Mouse (Mus musculus): ENCODE data around the gene Polr2h. TPM values are rescaled to one million over a fixed set of nuclear protein-coding genes. Genes with fewer than 3 reads are reported as not detected.

Gene Polr2h
- polyA plus RNA-seq, 1 experiment from 2014 or later, result 94.6 TPM

DNA sequence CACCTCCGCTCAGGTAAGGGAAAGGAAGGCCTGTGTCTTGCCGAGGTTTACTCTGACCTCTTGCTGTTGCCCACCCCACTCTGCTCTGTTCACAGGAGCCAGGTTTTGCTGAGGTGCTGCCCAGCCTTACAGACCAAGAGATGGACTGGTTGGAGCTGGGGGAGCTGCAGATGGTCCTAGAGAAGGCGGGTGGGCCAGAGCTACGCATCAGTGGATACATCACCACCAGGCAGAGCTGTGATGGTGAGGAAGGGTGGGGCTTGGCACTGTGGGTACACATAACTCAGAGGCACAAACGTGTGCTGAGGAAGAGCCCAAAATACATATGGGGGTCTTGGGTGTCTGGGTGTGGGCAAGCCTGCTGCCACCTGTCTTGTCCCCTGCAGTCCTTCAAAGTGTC lies 18.2 kb downstream of the Polr2h start:
- H3K4me1 ChIP-seq (ENCODE audit: control insufficient read depth, insufficient read depth, low read depth, low read length), result peaks cover 12% of the 10 kb centered on the region

DNA sequence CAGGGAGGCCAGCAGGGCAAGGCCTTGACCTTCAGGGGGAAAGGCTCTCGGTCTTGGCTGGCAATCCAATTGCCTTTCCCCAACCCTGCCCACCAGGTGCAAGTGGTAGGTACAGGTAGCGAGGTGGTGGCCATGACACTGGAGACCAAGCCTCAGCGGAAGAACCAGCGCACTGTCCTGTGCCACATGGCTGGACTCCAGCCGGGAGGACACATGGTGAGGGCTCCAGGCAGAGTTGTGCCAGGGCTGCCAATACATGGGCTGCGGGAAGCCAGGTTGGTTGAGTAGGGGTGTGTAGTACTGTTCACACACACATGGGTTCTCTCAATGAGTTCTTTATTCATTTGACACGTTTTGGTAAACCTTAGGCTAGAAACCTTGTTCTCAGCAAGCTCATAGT lies 18.7 kb downstream of the Polr2h start:
- Histone ChIP-seq H3K4me1 (ENCODE audit: control insufficient read depth, insufficient read depth, low read depth, low read length) (peaks cover 12% of the 10 kb centered on the region), H3K36me3 (ENCODE audit: control insufficient read depth, insufficient read depth, low read length) (peaks cover 13% of the 10 kb centered on the region), H3K27me3 (replicated peaks; ENCODE audit: control insufficient read depth, insufficient read depth, low read length) (peaks cover 15% of the 10 kb centered on the region), H3K4me2 (ENCODE audit: low read length) (no peak overlapping the region), H3K9ac (ENCODE audit: low read depth, low read length) (no peak overlapping the region), H3K9me3 (ENCODE audit: control insufficient read depth, low read length) (no peaks in the 10 kb centered on the region), H3K4me3 (ENCODE audit: low read length) (no peak overlapping the region), H3K27ac (ENCODE audit: low read depth, low read length) (no peak overlapping the region)
- 89% methylated on average over 7 of the region's 7 CpGs for WGBS
- no peak for ATAC-seq

More for the DNA sequence above, 18.2 kb downstream of the Polr2h start:
- WGBS, result 80% methylated on average over 5 of the region's 5 CpGs
- Histone ChIP-seq H3K4me2 (ENCODE audit: low read length) (no peak overlapping the region), H3K27me3 (replicated peaks; ENCODE audit: control insufficient read depth, insufficient read depth, low read length) (peaks cover 15% of the 10 kb centered on the region), H3K27ac (ENCODE audit: low read depth, low read length) (no peak overlapping the region), H3K9me3 (ENCODE audit: control insufficient read depth, low read length) (no peaks in the 10 kb centered on the region), H3K9ac (ENCODE audit: low read depth, low read length) (no peak overlapping the region), H3K36me3 (ENCODE audit: control insufficient read depth, insufficient read depth, low read length) (peaks cover 13% of the 10 kb centered on the region), H3K4me3 (ENCODE audit: low read length) (no peak overlapping the region)
- ATAC-seq, result no peak

DNA sequence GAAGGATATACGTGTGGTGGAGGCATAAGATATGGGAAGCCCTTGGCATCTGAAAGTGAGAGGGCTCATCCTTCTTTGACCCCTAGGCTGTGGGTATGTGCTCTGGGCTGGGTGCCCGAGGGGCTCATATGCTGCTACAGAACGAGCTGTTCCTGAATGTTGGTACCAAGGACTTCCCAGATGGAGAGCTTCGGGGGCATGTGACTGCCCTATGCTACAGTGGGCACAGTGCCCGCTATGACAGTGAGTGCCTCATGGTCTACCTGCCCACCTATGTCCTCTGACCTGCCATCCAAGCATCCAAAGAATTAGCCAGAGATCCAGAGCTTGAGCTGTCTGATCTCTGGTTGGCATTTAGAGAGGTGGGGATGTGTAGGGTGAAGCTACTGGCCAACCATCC lies 19.4 kb downstream of the Polr2h start:
- H3K4me3 ChIP-seq (ENCODE audit: low read length), result no peak overlapping the region
- H3K27ac ChIP-seq (ENCODE audit: low read depth, low read length), result no peak overlapping the region
- H3K4me1 ChIP-seq (ENCODE audit: control insufficient read depth, insufficient read depth, low read depth, low read length), result peaks cover 12% of the 10 kb centered on the region
- no peak for ATAC-seq
- no peak overlapping the region for H3K9ac ChIP-seq (ENCODE audit: low read depth, low read length)
- H3K9me3 ChIP-seq (ENCODE audit: control insufficient read depth, low read length), result no peaks in the 10 kb centered on the region
- H3K27me3 ChIP-seq (replicated peaks; ENCODE audit: control insufficient read depth, insufficient read depth, low read length), result peaks cover 15% of the 10 kb centered on the region
- H3K36me3 ChIP-seq (ENCODE audit: control insufficient read depth, insufficient read depth, low read length), result peaks cover 13% of the 10 kb centered on the region
- H3K4me2 ChIP-seq (ENCODE audit: low read length), result no peak overlapping the region
- 93% methylated on average over 5 of the region's 5 CpGs for WGBS

DNA sequence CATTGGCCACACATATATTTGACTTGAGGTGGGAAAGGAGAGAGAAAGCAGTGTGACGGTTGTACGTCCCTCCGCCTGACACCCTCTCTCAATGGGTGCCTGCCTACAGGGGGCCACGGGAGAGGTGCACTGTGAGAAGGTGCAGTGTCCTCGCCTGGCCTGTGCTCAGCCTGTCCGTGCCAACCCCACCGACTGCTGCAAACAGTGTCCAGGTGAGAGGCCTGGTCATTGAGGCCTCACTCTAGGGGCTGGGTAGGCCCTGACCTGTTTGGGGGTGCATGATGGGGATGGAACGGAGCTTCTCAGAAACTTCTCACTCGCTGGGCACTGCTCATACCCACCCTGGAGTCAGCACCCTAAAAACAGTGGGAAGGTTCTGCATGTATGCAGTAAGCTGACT lies 22.4 kb downstream of the Polr2h start:
- no peak overlapping the region for H3K9ac ChIP-seq (ENCODE audit: low read depth, low read length)
- no peak overlapping the region for H3K27ac ChIP-seq (ENCODE audit: low read depth, low read length)
- peaks cover 13% of the 10 kb centered on the region for H3K36me3 ChIP-seq (ENCODE audit: control insufficient read depth, insufficient read depth, low read length)
- no peak overlapping the region for H3K4me2 ChIP-seq (ENCODE audit: low read length)
- H3K4me1 ChIP-seq (ENCODE audit: control insufficient read depth, insufficient read depth, low read depth, low read length), result no peaks in the 10 kb centered on the region
- H3K4me3 ChIP-seq (ENCODE audit: low read length), result no peak overlapping the region
- H3K9me3 ChIP-seq (ENCODE audit: control insufficient read depth, low read length), result no peaks in the 10 kb centered on the region
- ATAC-seq, result no peak
- peaks cover 11% of the 10 kb centered on the region for H3K27me3 ChIP-seq (replicated peaks; ENCODE audit: control insufficient read depth, insufficient read depth, low read length)
- 95% methylated on average over 9 of the region's 9 CpGs for WGBS

DNA sequence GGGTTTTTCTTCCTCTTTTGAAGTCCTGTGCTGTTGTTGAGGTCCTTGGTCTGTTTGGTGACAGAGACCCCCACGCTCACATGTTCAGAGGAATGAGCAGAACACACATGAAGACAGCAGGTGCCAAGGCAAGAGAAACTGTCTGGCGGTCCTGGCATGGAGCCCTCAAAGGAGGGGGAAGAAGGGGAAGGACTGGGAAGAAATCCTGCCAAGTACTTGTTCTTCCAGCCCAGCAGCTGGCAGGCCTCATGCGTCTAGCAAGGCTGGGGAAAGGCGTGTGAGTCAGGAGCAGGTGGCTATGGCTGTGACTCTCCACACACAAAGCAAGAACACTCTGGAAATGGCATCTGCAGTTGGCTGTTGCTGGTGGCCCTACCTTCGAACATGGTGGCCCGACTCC lies 29.2 kb downstream of the Polr2h start:
- no peaks in the 10 kb centered on the region; the same call in 1 of the 2 replicates for H3K27me3 ChIP-seq (replicated peaks; ENCODE audit: control insufficient read depth, insufficient read depth, low read length)
- H3K4me1 ChIP-seq (ENCODE audit: control insufficient read depth, insufficient read depth, low read depth, low read length), result no peaks in the 10 kb centered on the region
- no peak overlapping the region for H3K27ac ChIP-seq (ENCODE audit: low read depth, low read length)
- WGBS, result 49% methylated on average over 6 of the region's 6 CpGs
- peak; percentile 76 for ATAC-seq
- H3K9ac ChIP-seq (ENCODE audit: low read depth, low read length), result no peak overlapping the region
- no peak overlapping the region for H3K4me3 ChIP-seq (ENCODE audit: low read length)
- no peaks in the 10 kb centered on the region for H3K36me3 ChIP-seq (ENCODE audit: control insufficient read depth, insufficient read depth, low read length)
- no peak overlapping the region for H3K4me2 ChIP-seq (ENCODE audit: low read length)
- H3K9me3 ChIP-seq (ENCODE audit: control insufficient read depth, low read length), result no peaks in the 10 kb centered on the region

DNA sequence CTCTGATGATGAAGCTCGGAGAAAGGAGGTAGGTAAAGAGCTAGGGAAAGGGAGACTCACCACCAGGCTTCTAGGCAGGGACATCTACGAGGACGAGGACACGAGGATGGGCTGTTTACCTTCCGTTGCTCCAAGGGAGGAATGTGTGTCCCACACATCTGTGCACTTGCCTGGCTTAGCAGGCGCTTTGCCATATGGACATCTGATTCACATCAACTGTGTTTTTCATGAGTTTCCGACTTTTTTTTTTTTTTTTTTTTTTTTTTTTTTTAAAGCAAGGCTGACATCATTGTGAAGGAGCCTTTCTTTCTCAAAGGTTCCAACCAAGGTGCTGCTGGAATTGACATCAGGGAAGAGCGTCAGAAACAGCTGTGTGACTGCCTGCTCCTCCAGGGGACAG lies 33.1 kb downstream of the Polr2h start:
- Histone ChIP-seq H3K9me3 (ENCODE audit: control insufficient read depth, low read length) (no peaks in the 10 kb centered on the region), H3K4me1 (ENCODE audit: control insufficient read depth, insufficient read depth, low read depth, low read length) (no peaks in the 10 kb centered on the region), H3K36me3 (ENCODE audit: control insufficient read depth, insufficient read depth, low read length) (no peaks in the 10 kb centered on the region), H3K27ac (ENCODE audit: low read depth, low read length) (no peak overlapping the region), H3K4me3 (ENCODE audit: low read length) (no peak overlapping the region), H3K9ac (ENCODE audit: low read depth, low read length) (no peak overlapping the region), H3K4me2 (ENCODE audit: low read length) (no peak overlapping the region), H3K27me3 (replicated peaks; ENCODE audit: control insufficient read depth, insufficient read depth, low read length) (no peaks in the 10 kb centered on the region; the same call in 1 of the 2 replicates)
- ATAC-seq, result no peak
- WGBS, result 64% methylated on average over 8 of the region's 8 CpGs

DNA sequence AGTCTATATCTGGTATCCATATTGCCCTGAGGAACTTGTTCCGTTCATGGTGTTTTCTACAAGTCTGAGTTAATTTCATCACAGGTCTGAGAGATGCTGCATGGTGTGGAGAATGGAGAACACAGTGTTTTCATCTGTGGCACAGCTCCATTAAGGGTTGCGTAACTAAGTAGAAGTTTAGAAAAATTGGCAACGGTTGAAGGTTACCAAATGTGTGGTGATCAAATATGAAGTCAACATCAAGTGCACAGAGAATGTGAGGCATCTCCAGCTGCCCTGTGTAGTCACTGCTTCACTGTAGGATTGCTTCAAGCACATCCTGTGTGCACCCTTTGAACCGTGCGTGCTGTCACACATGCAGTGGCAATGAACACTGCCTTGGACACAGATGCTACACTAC lies 38.6 kb downstream of the Polr2h start:
- Histone ChIP-seq H3K36me3 (ENCODE audit: control insufficient read depth, insufficient read depth, low read length) (no peaks in the 10 kb centered on the region), H3K4me3 (ENCODE audit: low read length) (no peak overlapping the region), H3K9ac (ENCODE audit: low read depth, low read length) (no peak overlapping the region), H3K27me3 (replicated peaks; ENCODE audit: control insufficient read depth, insufficient read depth, low read length) (no peaks in the 10 kb centered on the region), H3K4me1 (ENCODE audit: control insufficient read depth, insufficient read depth, low read depth, low read length) (no peaks in the 10 kb centered on the region), H3K27ac (ENCODE audit: low read depth, low read length) (no peak overlapping the region), H3K4me2 (ENCODE audit: low read length) (no peak overlapping the region), H3K9me3 (ENCODE audit: control insufficient read depth, low read length) (no peaks in the 10 kb centered on the region)
- WGBS, result 94% methylated on average over 5 of the region's 5 CpGs
- no peak for ATAC-seq

DNA sequence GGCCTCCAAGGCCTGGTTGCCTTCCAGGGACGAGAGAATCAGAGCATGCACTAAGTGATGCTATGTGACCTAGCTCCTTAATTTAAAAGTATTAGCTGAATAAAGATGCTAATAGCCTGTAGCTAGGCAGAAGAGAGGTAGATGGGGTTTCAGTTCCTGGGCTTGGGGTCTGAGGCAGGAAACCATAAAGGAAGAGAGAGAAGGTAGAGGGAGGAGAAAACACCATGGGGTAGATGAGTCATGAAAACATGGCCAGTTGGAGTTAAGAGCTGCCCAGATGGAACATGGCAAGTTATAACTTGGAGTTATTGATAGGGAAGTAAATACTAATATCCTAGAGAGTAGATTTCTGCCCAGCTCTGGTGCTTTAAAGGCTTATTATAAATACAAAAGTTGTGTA lies 39.9 kb downstream of the Polr2h start:
- Histone ChIP-seq H3K27me3 (replicated peaks; ENCODE audit: control insufficient read depth, insufficient read depth, low read length) (no peaks in the 10 kb centered on the region), H3K4me3 (ENCODE audit: low read length) (no peak overlapping the region), H3K9ac (ENCODE audit: low read depth, low read length) (no peak overlapping the region), H3K4me2 (ENCODE audit: low read length) (no peak overlapping the region), H3K27ac (ENCODE audit: low read depth, low read length) (no peak overlapping the region), H3K36me3 (ENCODE audit: control insufficient read depth, insufficient read depth, low read length) (no peaks in the 10 kb centered on the region), H3K9me3 (ENCODE audit: control insufficient read depth, low read length) (no peaks in the 10 kb centered on the region), H3K4me1 (ENCODE audit: control insufficient read depth, insufficient read depth, low read depth, low read length) (no peaks in the 10 kb centered on the region)
- WGBS, result 70% methylated on average over 1 of the region's 1 CpGs
- ATAC-seq, result no peak

DNA sequence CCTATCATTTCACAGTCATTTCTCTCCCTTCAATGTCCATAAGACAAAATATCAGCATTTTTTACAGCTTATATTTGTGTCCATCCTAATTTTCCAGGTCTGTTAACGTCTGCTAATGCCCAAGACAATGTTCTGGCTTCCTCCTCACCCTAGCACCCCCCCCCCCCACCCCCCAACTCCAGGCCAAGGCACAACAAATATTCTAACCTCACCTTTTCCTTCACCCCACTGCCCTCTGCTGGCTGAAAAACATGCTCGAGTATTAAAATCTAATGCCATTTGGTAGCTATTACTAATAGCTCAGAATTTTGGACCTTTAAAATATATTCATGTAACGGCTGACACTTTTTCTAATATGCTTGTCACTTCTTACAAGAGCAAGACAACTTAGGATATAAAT lies 44.2 kb downstream of the Polr2h start:
- no peak overlapping the region for H3K9ac ChIP-seq (ENCODE audit: low read depth, low read length)
- no peaks in the 10 kb centered on the region for H3K4me1 ChIP-seq (ENCODE audit: control insufficient read depth, insufficient read depth, low read depth, low read length)
- no peak overlapping the region for H3K27ac ChIP-seq (ENCODE audit: low read depth, low read length)
- no peaks in the 10 kb centered on the region for H3K36me3 ChIP-seq (ENCODE audit: control insufficient read depth, insufficient read depth, low read length)
- H3K4me2 ChIP-seq (ENCODE audit: low read length), result no peak overlapping the region
- no peak overlapping the region for H3K4me3 ChIP-seq (ENCODE audit: low read length)
- WGBS, result 19% methylated on average over 3 of the region's 3 CpGs
- H3K9me3 ChIP-seq (ENCODE audit: control insufficient read depth, low read length), result no peaks in the 10 kb centered on the region
- no peaks in the 10 kb centered on the region for H3K27me3 ChIP-seq (replicated peaks; ENCODE audit: control insufficient read depth, insufficient read depth, low read length)
- ATAC-seq, result no peak

DNA sequence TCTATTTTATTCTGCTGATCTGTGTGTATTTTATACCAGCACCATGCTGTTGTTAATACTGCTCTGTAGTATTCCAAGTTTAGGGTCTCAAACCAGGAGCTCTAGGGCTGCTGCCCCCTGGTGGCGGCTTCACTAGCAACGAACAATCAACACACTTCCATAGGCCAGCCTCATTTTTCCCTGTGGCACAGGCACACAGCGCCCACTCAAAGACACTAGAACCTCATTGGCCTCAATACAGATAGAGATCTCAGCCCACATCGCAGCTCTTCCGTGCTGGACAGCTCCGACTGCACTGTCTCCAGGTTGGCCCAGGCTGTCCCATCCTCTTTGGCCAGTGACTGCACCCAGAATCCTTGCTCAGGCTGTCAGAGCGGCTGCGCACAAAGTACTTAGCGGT lies 47.8 kb downstream of the Polr2h start:
- Histone ChIP-seq H3K4me3 (ENCODE audit: low read length) (no peak overlapping the region), H3K27me3 (replicated peaks; ENCODE audit: control insufficient read depth, insufficient read depth, low read length) (no peaks in the 10 kb centered on the region), H3K4me1 (ENCODE audit: control insufficient read depth, insufficient read depth, low read depth, low read length) (no peaks in the 10 kb centered on the region), H3K4me2 (ENCODE audit: low read length) (no peak overlapping the region), H3K9me3 (ENCODE audit: control insufficient read depth, low read length) (no peaks in the 10 kb centered on the region), H3K27ac (ENCODE audit: low read depth, low read length) (no peak overlapping the region), H3K36me3 (ENCODE audit: control insufficient read depth, insufficient read depth, low read length) (no peaks in the 10 kb centered on the region), H3K9ac (ENCODE audit: low read depth, low read length) (no peak overlapping the region)
- ATAC-seq, result no peak
- 49% methylated on average over 9 of the region's 9 CpGs for WGBS
